Mouse (Mus musculus) thymus, adult 2 months (tissue): ENCODE data around the gene Fhit.

Source experiments
- CTCF ChIP-seq: fragments of 200-500 bp; IDR thresholded peaks from 2 replicates; pipeline ENCODE4 v1.5.1; 2012; ENCODE audit warnings: mild to moderate bottlenecking, control low read depth, low read length, moderate library complexity, borderline replicate concordance; ENCODE audit not compliant: control insufficient read depth, poor library complexity, insufficient read depth; ENCODE audit errors: extremely low read depth
- POLR2A ChIP-seq: fragments of 200-500 bp; IDR thresholded peaks from 2 replicates; pipeline ENCODE4 v1.6.1; 2012; ENCODE audit warnings: mild to moderate bottlenecking, low read length, control low read depth, moderate library complexity; ENCODE audit not compliant: control insufficient read depth, poor library complexity, insufficient read depth; ENCODE audit errors: extremely low read depth

- no peak for TF ChIP-seq CTCF
- no peak for TF ChIP-seq POLR2A
Measured at GRCm38 (mm10) chr14:10545916-10546315, 615.9 kb downstream of the Fhit start.
